Mouse (Mus musculus) layer of hippocampus, postnatal 36 days (tissue): ENCODE data around the gene Mapk1ip1l. TPM values are rescaled to one million over a fixed set of nuclear protein-coding genes. Genes with fewer than 3 reads are reported as not detected.
A peak's percentile ranks its signal among the peaks of the same experiment; 100 is the strongest.

ENCODE experiments used
- DNase-seq, 2 experiments: peaks; one replicate each; pipeline ENCODE4 v3.0.0; 2022
- total RNA-seq, 2 experiments: library from RNA; stranded (reverse); gene quantifications; 2 replicates each; pipeline ENCODE4 v1.2.3; 2021

The Mapk1ip1l gene
- 10 to 100 TPM; 55.8 to 57.8 TPM for total RNA-seq

DNA sequence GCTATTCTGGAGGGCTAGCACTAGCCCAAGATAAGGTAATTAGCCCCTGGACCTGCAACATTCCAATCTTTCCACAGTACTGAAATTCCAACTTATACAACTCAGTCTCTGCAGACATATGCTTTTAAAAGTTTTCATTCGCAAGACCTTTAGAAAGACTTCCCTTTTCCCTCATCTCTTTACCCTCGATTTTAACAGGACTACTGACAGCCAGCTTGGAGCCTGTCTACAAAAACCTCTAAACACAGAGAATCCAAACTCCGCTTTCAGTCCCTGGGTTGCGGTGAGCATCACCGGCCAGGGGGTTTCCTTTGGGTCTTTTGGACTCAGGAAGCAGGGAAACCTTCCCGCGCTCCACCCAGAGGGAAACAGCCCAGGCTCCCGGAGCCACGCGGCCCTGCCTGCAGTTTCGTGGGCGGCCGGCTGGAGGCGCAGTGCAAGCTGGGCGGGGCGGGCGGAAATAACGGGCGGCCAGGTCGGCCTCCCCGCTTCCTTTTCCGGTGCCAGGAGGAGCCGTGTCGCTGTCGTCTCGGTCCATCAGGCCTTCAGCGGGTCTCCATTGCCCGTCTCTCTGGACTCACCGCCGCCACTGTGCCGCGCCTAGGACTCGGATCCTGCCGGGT, at the start of gene Mapk1ip1l:
Gene Mapk1ip1l, plus strand, starts transcription at position 482 of the 623 bp plus-strand sequence.
- peak; percentile 90 to 92 for DNase-seq

DNA sequence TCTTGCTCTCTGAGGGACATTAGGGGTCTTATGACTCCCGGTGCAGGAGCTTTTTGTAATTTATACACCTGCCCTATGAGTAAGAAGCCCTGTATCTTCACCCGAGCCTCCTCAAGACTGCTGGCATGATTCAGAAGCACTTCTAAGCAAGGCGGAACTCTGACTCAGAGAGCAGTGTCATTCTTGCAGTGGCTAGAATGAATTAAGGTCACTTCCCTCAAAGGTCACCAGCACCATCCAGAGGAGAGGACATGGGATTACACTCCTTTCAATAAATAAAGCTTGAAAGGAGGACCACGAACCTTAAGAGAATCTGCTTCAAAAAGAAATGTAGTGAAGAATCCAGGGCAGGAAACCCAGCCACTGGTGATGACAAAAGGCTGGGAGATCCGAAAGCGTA, 48.2 kb upstream of the Mapk1ip1l start:
- DNase-seq = no peak

DNA sequence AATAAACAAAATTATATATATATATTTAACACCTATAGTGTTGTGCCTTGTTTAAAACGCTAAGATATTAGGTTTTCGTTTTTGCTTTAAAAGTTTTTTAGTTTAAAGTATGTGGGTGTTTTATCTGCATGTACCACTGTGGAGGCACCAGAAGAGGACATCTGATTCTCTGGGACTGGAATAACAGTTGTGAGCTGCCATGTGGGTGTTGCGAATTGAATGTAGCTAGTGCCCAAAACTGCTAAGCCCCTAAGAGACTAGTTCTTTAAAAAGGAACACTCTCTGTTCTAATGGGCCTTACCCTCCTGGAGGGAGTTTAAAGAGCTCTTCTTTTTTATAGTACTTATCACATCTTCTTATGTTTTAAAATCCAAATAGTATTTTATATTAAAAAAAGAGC, 33.2 kb upstream of the Mapk1ip1l start:
- peak in 1 of 2 experiments; percentile 29 for DNase-seq

DNA sequence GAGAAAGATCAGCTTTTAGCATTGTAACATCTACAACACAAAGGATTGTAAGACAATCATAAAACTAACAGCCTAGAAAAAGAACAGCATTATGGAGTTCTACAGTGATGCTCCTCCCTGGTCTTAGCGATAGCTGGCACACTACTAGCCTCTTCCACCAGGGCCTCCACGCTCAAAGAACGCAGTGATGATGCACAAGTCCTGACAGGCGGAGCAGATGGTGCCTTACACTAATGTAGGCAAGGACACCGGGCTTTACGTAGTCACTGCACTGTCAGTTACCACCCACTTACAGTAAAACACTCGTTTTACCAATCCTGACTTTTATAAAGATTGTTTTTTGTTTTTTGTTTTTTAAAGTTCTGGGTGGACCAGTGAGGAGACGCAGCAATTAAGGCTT, 32.2 kb upstream of the Mapk1ip1l start:
- DNase-seq = peak in 1 of 2 experiments; percentile 22

DNA sequence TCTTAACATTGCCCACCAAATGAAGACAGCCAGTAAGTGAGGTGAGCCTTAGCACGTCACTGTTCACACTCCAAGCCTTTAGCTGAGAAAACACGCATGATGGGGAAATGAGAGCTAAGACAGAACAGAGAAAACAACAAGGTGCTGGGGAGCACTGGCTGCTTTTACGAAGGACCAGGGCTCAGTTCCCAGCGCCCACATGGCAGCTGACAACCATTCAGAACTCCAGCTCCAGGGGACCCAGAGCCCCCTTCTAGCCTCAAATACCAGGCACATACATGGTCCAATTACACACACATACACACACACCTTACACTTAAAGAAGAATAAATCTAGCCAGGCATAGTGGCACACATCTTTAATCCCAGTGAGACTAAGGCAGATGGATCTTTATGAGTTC, 29.0 kb upstream of the Mapk1ip1l start:
- no peak for DNase-seq

DNA sequence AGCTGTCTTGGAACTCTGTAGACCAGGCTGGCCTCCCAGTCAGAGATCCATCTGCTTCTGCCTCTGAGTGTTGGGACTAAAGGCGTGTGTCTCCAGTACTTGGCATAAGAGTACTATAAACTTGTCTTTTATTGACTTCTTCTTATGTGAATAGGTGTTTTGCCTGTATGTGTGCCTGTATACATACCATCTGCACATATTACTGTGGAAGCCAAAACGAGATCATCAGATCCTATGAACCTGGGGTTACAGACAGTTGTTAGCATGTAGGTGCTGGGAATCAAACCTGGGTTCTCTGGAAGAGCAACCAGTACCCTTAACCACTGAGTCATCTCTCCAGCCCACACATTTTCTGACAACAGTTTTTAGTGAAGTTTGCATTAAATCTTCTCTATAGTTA, 28.4 kb upstream of the Mapk1ip1l start:
- DNase-seq = no peak

DNA sequence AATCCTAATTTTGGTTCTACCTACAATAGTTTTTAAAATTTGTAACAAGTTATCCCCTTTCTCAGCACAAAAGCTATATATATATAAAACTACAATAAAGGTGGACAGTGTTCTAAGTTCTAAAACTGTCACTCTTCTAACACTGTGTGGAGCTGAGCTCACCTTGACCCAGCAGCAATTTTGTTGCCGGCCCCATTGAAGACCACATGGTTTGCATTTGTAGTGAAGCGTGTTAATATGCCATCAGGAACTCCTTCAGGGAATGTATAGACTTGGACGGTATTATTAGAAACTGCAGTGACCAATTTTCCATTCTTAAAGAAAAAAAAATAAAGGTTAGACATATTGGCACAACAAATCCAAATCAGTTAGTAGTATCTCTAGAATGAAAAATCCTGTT, 24.3 kb upstream of the Mapk1ip1l start:
- DNase-seq = no peak

DNA sequence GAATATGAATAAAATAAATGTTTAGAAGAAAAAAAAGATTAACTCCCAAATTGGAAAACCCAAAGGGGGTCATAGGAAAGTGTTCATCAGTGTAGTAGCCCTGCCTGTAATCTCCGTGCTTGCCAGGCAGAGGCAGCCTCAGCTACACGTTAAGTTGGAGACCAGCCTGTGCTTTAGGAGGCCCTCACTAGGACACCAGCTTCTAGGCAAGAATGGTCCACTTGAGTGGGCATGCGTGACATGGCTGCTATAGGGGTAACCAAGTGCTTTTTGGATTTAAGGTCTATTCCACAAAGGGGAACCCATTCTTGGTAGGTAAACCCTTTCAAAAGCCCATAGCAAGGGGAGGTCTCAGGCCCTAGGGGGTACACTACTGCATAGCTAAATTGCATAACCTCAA, 22.6 kb upstream of the Mapk1ip1l start:
- DNase-seq = no peak

DNA sequence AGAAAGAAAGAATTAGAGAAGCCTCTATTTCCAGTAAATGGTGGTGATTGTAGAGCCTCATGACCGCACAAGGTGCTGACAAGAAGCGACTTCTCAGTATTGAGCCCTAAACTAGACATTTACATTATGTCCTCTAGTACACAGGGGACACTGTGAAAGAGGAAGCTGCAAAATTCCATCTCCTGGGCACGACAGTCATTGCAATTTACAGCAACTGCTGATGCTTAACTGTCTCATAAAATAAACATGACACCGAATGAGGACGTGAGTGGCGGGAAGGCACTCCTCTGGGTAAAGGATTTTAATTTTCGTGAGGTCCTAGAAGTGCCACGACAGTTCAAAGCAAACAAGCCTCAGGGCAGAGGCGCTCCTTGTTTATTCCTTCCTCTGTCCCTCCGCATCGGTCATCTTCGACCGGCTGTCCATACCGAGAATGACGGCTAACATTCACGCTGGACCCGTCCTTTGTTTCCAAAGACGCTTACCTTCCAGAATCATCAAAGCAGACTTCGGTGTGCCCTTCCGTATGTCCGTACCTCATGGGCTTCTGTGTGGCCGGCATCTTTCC, 21.9 kb upstream of the Mapk1ip1l start:
- no peak for DNase-seq

DNA sequence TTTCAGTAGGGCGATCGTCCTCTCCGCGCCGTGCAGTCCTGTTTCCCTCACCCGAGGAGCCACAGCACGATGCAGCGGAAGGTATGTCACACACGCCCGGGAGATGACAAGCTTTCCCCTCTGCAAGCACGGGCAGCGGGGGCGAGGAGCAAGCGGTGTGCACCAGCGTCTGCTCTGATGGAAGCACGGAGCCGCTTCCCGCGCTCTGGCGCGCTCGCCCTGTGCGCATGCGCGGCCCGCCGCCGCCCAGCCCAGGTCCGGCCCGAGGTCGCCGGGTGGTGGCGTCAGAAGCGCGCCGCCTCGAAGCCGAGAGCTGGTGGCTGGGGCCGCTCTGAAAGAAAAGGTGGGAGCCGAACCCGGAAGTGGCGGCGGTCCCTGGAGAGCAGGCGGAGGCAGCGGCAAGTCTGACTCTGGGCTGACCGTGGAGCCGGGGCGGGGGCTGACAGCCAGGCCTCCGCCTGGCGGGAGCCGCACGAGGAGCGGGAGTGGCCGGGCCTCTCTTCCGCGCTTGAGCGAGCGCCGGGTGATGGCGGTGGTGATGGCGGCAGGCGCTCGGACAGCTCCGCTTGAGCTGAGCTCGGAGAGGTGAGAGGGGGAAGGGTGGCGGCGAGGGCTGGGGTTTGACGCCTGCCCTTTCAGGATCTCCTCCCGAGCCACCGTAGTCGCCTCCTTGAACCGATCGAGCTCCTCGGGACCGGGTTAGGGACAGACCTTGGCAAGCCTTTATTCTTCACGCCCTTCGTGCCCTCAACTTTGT, 21.3 kb upstream of the Mapk1ip1l start, which contains the start of the genes Wdhd1 and Socs4:
Gene Wdhd1, minus strand, starts transcription at position 221 of the 757 bp plus-strand sequence.
Gene Socs4, plus strand, starts transcription at position 295 of the 757 bp plus-strand sequence.
- DNase-seq = peak; percentile 91 to 93

DNA sequence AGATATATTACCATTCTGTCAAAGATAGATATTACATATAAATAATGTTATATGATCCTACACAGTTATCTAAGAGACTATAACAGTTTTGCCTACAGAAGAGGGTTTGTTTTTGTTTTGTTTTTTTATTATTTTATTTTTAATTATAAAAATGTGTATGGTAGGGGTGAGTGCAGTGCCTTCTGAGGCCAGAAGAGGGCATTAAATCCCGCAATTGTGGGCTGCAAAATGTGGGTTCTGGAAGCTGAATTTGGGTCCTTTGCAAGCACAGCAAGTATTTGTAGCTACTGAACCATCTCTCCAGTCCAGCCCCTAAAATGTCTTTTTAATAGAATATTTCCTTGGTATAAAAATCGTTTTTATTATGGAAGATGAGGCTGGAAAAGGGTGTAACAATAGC, 19.0 kb upstream of the Mapk1ip1l start:
- DNase-seq = no peak

DNA sequence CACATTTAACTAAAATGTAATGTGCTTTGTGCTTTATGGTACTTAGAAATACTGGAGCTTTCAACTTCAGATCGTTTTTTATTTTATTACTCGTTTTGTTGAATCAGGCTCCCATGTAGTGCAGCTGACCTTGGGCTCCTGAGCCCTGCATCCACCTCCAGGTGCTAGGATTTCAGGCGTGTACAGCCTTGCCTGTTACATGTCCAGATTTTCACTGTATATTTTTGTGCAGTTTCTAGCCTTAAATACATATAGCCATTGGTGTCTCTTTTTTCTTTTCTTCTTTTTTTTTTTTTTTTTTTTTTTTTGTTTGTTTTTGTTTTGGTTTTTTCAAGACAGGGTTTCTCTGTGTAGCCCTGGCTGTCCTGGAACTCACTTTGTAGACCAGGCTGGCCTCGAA, 16.5 kb upstream of the Mapk1ip1l start:
- no peak for DNase-seq

DNA sequence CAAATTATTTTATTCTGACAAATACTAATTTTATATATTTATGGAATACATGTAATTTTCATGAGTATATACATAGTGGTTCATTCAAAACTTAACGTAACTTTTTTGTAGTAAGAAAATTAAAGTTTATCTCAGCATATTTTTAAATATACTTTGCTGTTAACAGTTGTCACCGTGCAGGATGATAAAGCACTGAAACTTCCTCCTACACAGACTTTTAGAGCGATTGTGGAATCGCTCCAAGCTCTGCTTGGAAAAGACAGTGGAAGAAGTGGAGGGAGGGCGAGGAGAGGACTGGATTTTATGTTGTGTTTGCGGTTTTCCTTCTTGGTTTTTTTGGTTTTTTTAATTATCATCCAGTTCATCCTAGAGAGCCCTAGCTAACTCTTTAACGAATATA, 14.5 kb upstream of the Mapk1ip1l start:
- DNase-seq = no peak

DNA sequence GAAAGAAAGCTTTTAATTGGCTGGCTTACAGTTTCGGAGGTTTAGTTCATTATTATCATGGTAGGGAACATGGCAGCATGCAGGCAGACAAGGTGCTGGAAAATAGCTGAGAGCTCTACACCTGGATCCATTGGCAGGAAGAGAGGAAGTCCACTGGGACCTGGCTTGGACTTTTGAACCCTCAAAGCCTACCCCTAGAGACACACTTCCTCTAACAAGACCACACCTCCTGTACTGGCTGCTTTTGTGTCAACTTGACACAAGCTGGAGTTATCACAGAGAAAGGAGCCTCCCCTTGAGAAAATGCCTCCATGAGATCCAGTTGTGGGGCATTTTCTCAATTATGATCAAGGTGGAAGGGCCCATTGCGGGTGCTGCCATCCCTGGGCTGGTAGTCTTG, 12.8 kb upstream of the Mapk1ip1l start:
- no peak for DNase-seq

DNA sequence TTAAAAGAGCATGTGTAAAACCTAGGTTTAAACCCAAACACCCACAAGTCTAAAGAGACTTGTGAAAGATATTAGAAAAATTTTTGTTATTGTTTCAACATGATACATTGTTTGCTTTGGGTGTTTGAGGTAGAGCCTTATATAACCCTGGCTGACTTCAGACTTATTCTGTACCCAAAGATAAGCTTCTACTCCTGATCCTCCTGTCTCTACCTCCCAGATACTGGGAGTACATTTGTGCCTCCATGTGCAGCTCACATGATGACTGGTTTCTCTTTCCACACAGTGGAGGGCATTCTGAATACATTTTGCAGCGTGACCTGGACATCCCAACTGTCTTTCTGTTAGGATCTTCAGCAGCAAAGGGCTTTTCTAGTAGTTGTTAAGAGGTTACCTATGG, 11.9 kb upstream of the Mapk1ip1l start:
- no peak for DNase-seq

DNA sequence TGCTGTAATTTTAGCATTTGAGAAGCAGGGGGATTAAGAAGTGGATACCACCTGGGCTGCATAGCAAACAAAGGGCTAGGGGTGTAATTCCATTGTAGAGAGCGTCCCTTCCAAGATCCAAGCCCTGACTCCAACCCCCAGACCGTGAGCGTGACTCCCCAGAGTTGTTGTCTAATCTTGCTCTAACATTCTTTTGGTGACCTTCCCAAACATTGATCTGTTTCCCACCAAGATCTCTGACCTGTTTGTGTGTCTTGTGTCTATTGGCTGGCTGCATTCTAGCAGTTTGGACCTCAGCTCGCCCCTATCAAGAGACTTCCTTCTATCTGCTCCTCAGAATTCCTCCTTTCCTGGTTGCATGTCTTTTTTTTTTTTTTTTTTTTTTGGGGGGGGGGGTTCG, 11.0 kb upstream of the Mapk1ip1l start:
- DNase-seq = no peak

DNA sequence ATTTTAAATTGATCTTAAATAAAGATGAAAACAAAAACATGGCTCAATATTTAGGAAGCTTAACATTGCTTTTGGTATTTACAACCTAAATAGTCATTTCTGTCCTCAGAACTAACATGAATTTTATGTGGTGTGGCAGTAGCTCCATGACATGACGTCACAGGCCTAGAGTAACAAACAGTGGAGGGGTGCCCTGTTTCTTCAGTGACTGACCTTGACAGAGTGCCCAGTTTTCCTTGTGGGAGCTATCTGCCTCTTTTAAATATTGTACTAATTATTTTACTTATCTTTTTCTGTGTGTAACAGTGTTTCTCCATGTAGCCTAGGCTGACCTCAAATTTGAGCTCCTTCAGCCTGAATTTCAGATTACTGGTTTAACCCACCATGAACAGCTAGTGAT, 6.3 kb upstream of the Mapk1ip1l start:
- no peak for DNase-seq

DNA sequence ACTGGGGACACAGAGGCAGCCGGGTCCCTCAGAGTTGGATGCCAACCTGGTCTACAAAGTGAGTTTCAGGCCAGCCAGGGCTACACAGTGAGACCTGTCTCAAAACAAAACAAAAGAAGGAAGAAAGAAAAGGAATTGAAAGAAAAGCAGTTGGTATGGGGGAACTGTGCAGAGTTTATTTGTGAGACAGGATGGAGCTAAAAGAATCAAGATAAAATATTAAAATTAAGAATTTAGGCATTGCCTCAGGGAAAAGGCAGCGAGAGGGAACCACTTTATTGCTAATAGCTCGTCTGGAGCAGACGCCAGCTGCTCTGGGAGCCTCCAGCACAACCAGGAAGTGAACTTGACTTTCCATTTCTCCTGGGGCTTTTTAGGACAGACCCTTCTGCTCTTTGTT, 3.9 kb upstream of the Mapk1ip1l start:
- no peak for DNase-seq

DNA sequence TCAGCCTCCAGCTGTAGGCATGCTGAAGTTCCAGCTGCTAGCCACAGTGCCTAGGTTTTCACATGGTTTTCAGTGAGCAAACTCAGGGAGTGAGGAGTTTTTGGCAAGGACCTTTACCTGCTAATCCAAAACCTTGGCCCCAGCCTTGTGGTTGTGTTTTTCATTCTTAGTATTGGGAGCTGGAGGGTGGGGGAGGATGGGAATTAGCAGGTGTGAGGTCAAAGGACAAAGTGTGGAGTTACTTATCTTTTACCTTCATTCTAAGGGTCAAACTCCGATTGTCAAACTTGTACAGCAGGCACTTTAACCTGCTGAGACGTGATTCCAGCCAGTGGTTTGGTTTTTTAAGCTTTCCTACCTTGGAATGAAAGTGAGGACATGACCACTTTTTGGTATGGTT, 1.8 kb upstream of the Mapk1ip1l start:
- no peak for DNase-seq

DNA sequence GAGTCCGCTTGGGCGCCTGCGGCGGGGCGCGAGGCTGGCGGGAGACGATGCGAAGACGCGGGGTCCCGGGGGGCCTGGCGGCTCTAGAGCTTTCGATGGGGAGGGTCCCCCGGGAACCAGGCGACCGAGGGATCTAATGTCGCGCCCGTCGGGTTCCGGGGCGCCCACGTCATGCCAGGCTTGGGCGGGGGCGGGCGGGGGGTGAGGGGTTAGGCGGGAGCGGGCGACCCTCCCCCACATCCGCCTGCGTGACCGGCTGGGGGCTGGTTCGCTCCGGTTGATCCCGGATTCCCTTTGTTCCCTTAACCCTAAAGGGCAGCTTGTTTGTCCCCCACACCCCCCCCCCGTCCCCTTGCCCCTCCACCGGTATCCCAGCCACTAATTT, 334 bp downstream of the Mapk1ip1l start:
- DNase-seq = no peak

DNA sequence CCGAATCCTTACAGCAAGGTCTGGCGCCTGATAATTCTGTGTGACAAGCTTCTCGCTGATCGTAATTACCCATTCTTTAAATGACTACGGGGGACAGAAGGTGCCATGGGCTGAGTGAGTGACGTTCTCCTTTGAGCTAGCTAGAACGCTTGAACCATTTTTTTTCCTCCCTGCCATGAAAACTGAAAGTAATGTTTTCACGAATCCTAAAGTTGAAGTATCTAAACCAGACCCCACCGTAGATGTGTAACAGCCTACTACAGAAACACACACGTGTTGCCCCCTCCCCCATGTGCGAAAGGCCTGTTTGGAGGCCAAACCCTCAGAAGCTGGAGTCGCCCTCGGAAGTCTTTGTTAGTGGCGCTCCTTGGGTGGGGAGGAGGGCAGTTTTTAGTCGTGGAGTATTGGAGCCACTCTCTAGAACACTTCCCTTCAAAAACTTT, 774 bp downstream of the Mapk1ip1l start:
- DNase-seq = no peak

DNA sequence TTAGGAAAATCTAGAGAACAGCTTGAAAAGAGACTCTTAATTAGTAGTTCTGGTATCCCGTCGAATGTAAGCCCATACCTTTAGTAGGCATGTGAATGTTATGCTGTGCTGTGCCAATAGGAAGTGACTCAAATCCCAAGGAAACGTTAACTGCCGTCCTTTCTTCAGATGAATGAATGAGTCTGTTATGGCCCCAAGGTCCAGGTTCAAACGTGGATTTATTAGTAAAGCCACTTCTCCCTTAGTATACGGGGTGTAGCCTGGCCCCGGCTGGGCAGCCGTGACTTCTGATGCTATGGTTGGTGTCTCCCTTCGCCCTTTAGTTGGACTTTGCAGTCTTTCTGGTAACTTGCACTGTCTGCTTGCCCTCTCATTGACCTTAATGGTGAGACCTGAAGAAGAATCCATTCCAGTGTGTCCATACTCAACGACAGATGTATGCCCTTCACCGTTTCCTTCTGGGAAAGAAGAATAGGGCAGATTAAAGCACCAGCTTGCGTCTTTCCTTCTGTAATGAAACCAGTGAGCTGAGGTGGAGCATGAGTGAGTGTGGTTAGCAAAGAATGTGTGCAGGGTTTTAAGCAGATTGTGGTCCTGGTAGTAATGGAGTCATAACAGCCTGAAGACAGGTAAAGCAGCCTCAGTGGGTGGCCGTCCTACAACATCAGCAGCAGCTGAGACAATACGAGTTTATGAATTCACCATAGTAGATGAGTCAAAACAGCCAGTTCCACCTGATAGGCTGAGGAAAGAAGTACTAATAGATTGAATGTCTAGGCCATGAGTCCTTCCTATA, 5.0 kb downstream of the Mapk1ip1l start:
- no peak for DNase-seq

DNA sequence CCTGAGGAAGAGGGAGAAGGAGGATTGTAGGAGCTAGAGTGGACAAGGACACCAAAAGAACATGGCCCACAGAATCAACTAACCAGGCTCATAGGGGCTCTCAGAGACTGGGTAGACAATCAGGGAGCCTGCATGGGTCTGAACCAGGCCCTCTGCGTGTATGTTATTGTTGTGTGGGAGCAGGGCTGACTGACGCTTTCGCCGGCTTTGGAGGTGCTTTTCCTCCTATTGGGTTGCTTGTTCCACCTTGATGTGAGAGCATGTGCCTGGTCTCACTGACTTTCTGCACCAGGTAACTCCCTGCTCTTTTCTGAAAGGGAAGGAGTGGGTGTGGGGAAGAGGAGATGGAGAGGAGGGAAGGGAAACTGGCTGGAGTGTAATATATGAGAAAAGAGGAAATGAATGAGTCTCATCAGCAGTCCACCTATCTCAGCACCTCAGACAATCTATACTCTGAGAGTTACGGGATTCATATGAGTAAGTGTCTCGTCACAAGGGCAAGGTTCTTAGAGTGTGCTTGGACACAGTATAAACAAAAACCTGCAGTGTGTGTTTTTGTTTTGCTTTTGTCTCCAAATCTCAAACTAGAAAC, 6.8 kb downstream of the Mapk1ip1l start:
- DNase-seq = no peak
